23 mouse cellular contexts compared by ENCODE assay signal in the genomic region with DNA sequence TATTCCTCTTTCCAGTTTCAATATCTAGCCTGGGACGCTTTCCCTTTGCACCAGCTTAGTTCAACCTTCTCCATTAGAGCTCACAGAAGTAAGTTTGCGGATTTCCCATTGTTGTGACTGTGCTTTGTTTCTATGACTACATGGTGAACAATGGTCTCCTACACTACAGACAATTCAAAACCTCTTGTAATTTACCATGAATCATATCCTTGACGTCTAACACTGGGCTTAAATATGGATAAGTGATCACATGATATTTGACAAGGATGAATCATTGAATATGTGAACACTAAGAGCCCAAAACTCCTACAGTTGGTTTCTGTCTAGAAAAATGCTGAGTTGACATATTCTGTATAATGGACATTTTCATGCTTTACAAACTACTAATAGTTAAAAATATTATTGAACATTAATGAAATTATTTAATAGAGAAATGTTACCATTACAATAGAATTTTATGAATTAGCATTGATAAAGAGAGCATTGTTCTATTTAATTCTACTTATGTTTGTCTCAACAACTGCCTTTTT.
DNase-seq lines count a peak whose midpoint lies in the region; ATAC-seq and TF ChIP-seq lines count a peak whose summit lies in the region.
"Had no signal": no experiment of that assay in that cellular context is flagged by ENCODE, and none has a peak within 500 bp of the region (broad histone marks: within the 10 kb centered on the region; RNA-seq: fewer than 3 reads in every experiment).

No protein-coding gene starts in this region.

- TF ChIP-seq CTCF in layer of hippocampus, adult 2 months (conservative IDR thresholded peaks at IDR 0.05) = no peak
- TF ChIP-seq CTCF in MEL (IDR thresholded peaks at IDR 0.05 in 2 of 3, conservative IDR thresholded peaks at IDR 0.05 in 1 of 3; ENCODE audit: control insufficient read depth in 1 of 3, insufficient read depth in 1 of 3, low read depth in 2 of 3, low read length in 3 of 3, poor library complexity in 1 of 3, severe bottlenecking in 1 of 3) = no peak
- TF ChIP-seq CTCF in stomach, postnatal 0 days (IDR thresholded peaks at IDR 0.05; ENCODE audit: low read depth) = no peak

- no peaks in the 10 kb centered on the region for H3K36me3 ChIP-seq in MEL (ENCODE audit: control insufficient read depth in 1 of 2, insufficient read depth in 2 of 2, low read length in 2 of 2)
- H3K36me3 ChIP-seq in stomach, postnatal 0 days (ENCODE audit: control insufficient read depth, insufficient read depth, low read length) = no peaks in the 10 kb centered on the region
- H3K36me3 ChIP-seq: embryonic facial prominence, embryonic 10.5 days; G1E; heart, embryonic 15.5 days; hindbrain, embryonic 13.5 days had no signal

- TF ChIP-seq POLR2A in MEL (IDR thresholded peaks at IDR 0.05; ENCODE audit: control insufficient read depth in 1 of 2, insufficient read depth in 1 of 2, low read depth in 1 of 2, low read length in 2 of 2, poor library complexity in 1 of 2) = no peak

- no peaks in the 10 kb centered on the region for H3K79me2 ChIP-seq in MEL (ENCODE audit: control insufficient read depth, insufficient read depth, low read length, poor library complexity)

- no peaks in the 10 kb centered on the region for H3K27me3 ChIP-seq in MEL (ENCODE audit: control insufficient read depth in 1 of 2, insufficient read depth in 2 of 2, low read length in 2 of 2)
- H3K27me3 ChIP-seq in stomach, postnatal 0 days (ENCODE audit: control insufficient read depth, insufficient read depth, low read length) = no peaks in the 10 kb centered on the region
- H3K27me3 ChIP-seq: forebrain, embryonic 13.5 days; heart, embryonic 15.5 days; hindbrain, embryonic 13.5 days; Patski had no signal

- H3K4me2 ChIP-seq in stomach, postnatal 0 days (replicated peaks; ENCODE audit: low read depth) = no peak overlapping the region
- H3K4me2 ChIP-seq: forebrain, embryonic 13.5 days; heart, embryonic 11.5 days; heart, embryonic 15.5 days; hindbrain, embryonic 13.5 days had no signal

- no peak overlapping the region for H3K4me3 ChIP-seq in layer of hippocampus, adult 2 months
- no peak overlapping the region for H3K4me3 ChIP-seq in MEL (ENCODE audit: control insufficient read depth in 1 of 2, insufficient read depth in 1 of 2, low read depth in 2 of 2, low read length in 2 of 2)
- H3K4me3 ChIP-seq in stomach, postnatal 0 days (ENCODE audit: low read depth, low read length) = no peak overlapping the region
- H3K4me3 ChIP-seq: embryonic facial prominence, embryonic 10.5 days; erythroblast, embryonic 14.5 days; forebrain, embryonic 13.5 days; heart, adult 2 months; heart, embryonic 15.5 days; hindbrain, embryonic 13.5 days had no signal

- peak; percentile 71 for ATAC-seq in stomach, postnatal 0 days (ENCODE audit: low FRiP score, low TSS enrichment)
- ATAC-seq: activated CD4-positive, CD25-positive, alpha-beta regulatory T cell, adult 4 months had no signal

- 68% methylated on average over 3 of the region's 3 CpGs for WGBS in stomach, postnatal 0 days

- no peak for TF ChIP-seq RAD21 in MEL (IDR thresholded peaks at IDR 0.05; ENCODE audit: low read depth, low read length)

- TF ChIP-seq EP300 in MEL (IDR thresholded peaks at IDR 0.05; ENCODE audit: low read depth in 1 of 2, low read length in 2 of 2) = no peak
- no peak for TF ChIP-seq EP300 in stomach, postnatal 0 days (optimal IDR thresholded peaks at IDR 0.05)

- no peaks in the 10 kb centered on the region for H3K4me1 ChIP-seq in MEL (ENCODE audit: control insufficient read depth in 1 of 2, insufficient read depth in 2 of 2, low read length in 2 of 2)
- no peaks in the 10 kb centered on the region for H3K4me1 ChIP-seq in stomach, postnatal 0 days (replicated peaks; ENCODE audit: control insufficient read depth, insufficient read depth)
- H3K4me1 ChIP-seq: heart, embryonic 15.5 days had no signal

- H3K9me3 ChIP-seq in MEL (replicated peaks; ENCODE audit: insufficient read depth, low read length) = no peaks in the 10 kb centered on the region
- no peaks in the 10 kb centered on the region for H3K9me3 ChIP-seq in stomach, postnatal 0 days (ENCODE audit: control insufficient read depth, low read length)
- H3K9me3 ChIP-seq: embryonic facial prominence, embryonic 10.5 days; forebrain, embryonic 13.5 days; G1E; heart, embryonic 15.5 days; hindbrain, embryonic 13.5 days had no signal

- no peak overlapping the region for H3K9ac ChIP-seq in MEL (ENCODE audit: control insufficient read depth, low read depth, low read length, poor library complexity, severe bottlenecking)
- H3K9ac ChIP-seq in stomach, postnatal 0 days (ENCODE audit: low read length) = no peak overlapping the region
- H3K9ac ChIP-seq: forebrain, embryonic 13.5 days; forebrain, postnatal 0 days; heart, embryonic 15.5 days; hindbrain, embryonic 13.5 days had no signal

- H3K27ac ChIP-seq in layer of hippocampus, adult 2 months = peak overlapping the region; percentile 24; the same call in 1 of the 2 replicates
- H3K27ac ChIP-seq in MEL (ENCODE audit: control insufficient read depth, low read depth, low read length) = no peak overlapping the region
- no peak overlapping the region for H3K27ac ChIP-seq in stomach, postnatal 0 days (replicated peaks)
- H3K27ac ChIP-seq: embryonic facial prominence, embryonic 10.5 days; forebrain, embryonic 13.5 days; heart, adult 2 months; heart, embryonic 15.5 days; hindbrain, embryonic 13.5 days; hindbrain, postnatal 0 days had no signal

- DNase-seq in layer of hippocampus, adult 2 months (ENCODE audit: low spot score in 2 of 2) = no peak
- DNase-seq in layer of hippocampus, postnatal 25 days (ENCODE audit: extremely low spot score in 1 of 2, low spot score in 1 of 2) = no peak
- DNase-seq in 3134 (ENCODE audit: extremely low read depth, insufficient read length, low spot score) = peak; percentile 23
- no peak for DNase-seq in MEL (ENCODE audit: low read depth, low spot score)
- no peak for DNase-seq in stomach, postnatal 0 days (ENCODE audit: low spot score)
- DNase-seq in cerebellum, postnatal 10 days = no peak
- DNase-seq in testis, postnatal 10 days (ENCODE audit: low spot score) = no peak
- DNase-seq: adrenal gland, postnatal 14 days; cerebellum, postnatal 36 days; forebrain, postnatal 0 days; gastrocnemius, postnatal 14 days; heart, adult 2 months; heart, postnatal 14 days had no signal

TF ChIP-seq in MEL, 35 proteins besides CTCF, POLR2A, EP300 and RAD21:
- TF ChIP-seq MAFK (IDR thresholded peaks at IDR 0.05; ENCODE audit: borderline replicate concordance, low read depth, low read length) (peak; percentile 92), ZKSCAN1 (IDR thresholded peaks at IDR 0.05; ENCODE audit: low read depth, low read length) (no peak)
TF ChIP-seq in MEL: peak in this region for 1.
